Mouse (Mus musculus): Measurements from ENCODE around the gene Krtap6-2.

GRCm38 (mm10) chr16:89420011-89420410 lies at the start of gene Krtap6-2:
- TF ChIP-seq CTCF (IDR thresholded peaks at IDR 0.05; ENCODE audit: insufficient read depth, low read length) (no peak), POLR2A (IDR thresholded peaks at IDR 0.05; ENCODE audit: borderline replicate concordance, extremely low read depth, low read depth, low read length) (no peak)
